ENCODE assay signal across 9 mouse cellular contexts in genomic region chr2:53029716-53030431, GRCm38 (mm10).
DNase-seq lines count a peak whose midpoint lies in the region; ATAC-seq and TF ChIP-seq lines count a peak whose summit lies in the region.
"Had no signal": no experiment of that assay in that cellular context is flagged by ENCODE, and none has a peak within 500 bp of the region (broad histone marks: within the 10 kb centered on the region; RNA-seq: fewer than 3 reads in every experiment).

No protein-coding gene starts in this region.

- DNase-seq in kidney, adult 11 months: no peak
- peak; percentile 81 for DNase-seq in adipocyte (ENCODE audit: low spot score)
- peak; percentile 97 for DNase-seq in limb, embryonic 14.5 days (ENCODE audit: low spot score)
- no peak for DNase-seq in cerebellum, adult 9-10 months
- no peak for DNase-seq in retina, postnatal 1 day
- DNase-seq in thymus, postnatal 36 days: no peak

- peak; percentile 79 for ATAC-seq in kidney, embryonic 14.5 days (ENCODE audit: low FRiP score, low TSS enrichment)
- ATAC-seq in forebrain, embryonic 16.5 days: peak; percentile 67
- ATAC-seq in limb, embryonic 14.5 days (ENCODE audit: low FRiP score, low read depth): peak; percentile 90

- H3K4me3 ChIP-seq in kidney, embryonic 14.5 days (ENCODE audit: low read length): no peak overlapping the region
- H3K4me3 ChIP-seq in forebrain, embryonic 16.5 days (replicated peaks; ENCODE audit: low read length): no peak overlapping the region
- H3K4me3 ChIP-seq in limb, embryonic 14.5 days (replicated peaks; ENCODE audit: low read length): no peak overlapping the region

- H3K27me3 ChIP-seq in kidney, embryonic 14.5 days (ENCODE audit: control insufficient read depth, insufficient read depth, low read length): no peaks in the 10 kb centered on the region
- no peaks in the 10 kb centered on the region for H3K27me3 ChIP-seq in forebrain, embryonic 16.5 days (replicated peaks; ENCODE audit: control insufficient read depth, insufficient read depth, low read length)
- no peaks in the 10 kb centered on the region for H3K27me3 ChIP-seq in limb, embryonic 14.5 days (ENCODE audit: control insufficient read depth, insufficient read depth, low read length)

- peaks cover 15% of the 10 kb centered on the region for H3K4me1 ChIP-seq in kidney, embryonic 14.5 days (ENCODE audit: control insufficient read depth, insufficient read depth, low read length)
- H3K4me1 ChIP-seq in forebrain, embryonic 16.5 days (replicated peaks; ENCODE audit: control insufficient read depth, insufficient read depth, low read length): peaks cover 8% of the 10 kb centered on the region
- H3K4me1 ChIP-seq in limb, embryonic 14.5 days (ENCODE audit: control insufficient read depth, insufficient read depth, low read length): peaks cover 30% of the 10 kb centered on the region

- no peak overlapping the region for H3K4me2 ChIP-seq in kidney, embryonic 14.5 days (replicated peaks; ENCODE audit: low read depth, low read length)
- H3K4me2 ChIP-seq in forebrain, embryonic 16.5 days (ENCODE audit: low read length): no peak overlapping the region
- peak overlapping the region; percentile 23 for H3K4me2 ChIP-seq in limb, embryonic 14.5 days (replicated peaks; ENCODE audit: low read depth, low read length, severe bottlenecking)

- no peak overlapping the region for H3K9ac ChIP-seq in kidney, embryonic 14.5 days (ENCODE audit: low read depth, low read length)
- no peak overlapping the region for H3K9ac ChIP-seq in forebrain, embryonic 16.5 days (replicated peaks; ENCODE audit: low read depth, low read length)
- H3K9ac ChIP-seq in limb, embryonic 14.5 days (ENCODE audit: low read depth, low read length, severe bottlenecking): no peak overlapping the region

- H3K9me3 ChIP-seq in kidney, embryonic 14.5 days (ENCODE audit: control insufficient read depth, low read length): no peaks in the 10 kb centered on the region
- H3K9me3 ChIP-seq in forebrain, embryonic 16.5 days (ENCODE audit: control insufficient read depth, low read length): no peaks in the 10 kb centered on the region
- H3K9me3 ChIP-seq in limb, embryonic 14.5 days (ENCODE audit: control insufficient read depth, low read length): no peaks in the 10 kb centered on the region
- H3K9me3 ChIP-seq: G1E had no signal

- 39% methylated on average over 7 of the region's 7 CpGs for WGBS in kidney, embryonic 14.5 days
- 25% methylated on average over 7 of the region's 7 CpGs for WGBS in forebrain, embryonic 16.5 days
- WGBS in limb, embryonic 14.5 days: 41% methylated on average over 7 of the region's 7 CpGs

- no peaks in the 10 kb centered on the region for H3K36me3 ChIP-seq in kidney, embryonic 14.5 days (ENCODE audit: control insufficient read depth, insufficient read depth, low read length)
- no peaks in the 10 kb centered on the region for H3K36me3 ChIP-seq in forebrain, embryonic 16.5 days (ENCODE audit: control insufficient read depth, insufficient read depth)
- H3K36me3 ChIP-seq in limb, embryonic 14.5 days (ENCODE audit: control insufficient read depth, insufficient read depth, low read length): 0 out of 2 replicates have a peak, but pooled peaks cover 4% of the 10 kb centered on the region
- H3K36me3 ChIP-seq: G1E had no signal

- no peak for TF ChIP-seq POLR2A in limb, embryonic 14.5 days (IDR thresholded peaks at IDR 0.05; ENCODE audit: borderline replicate concordance, extremely low read depth, insufficient read depth, insufficient read length)

- peak overlapping the region; percentile 77; the same call in 1 of the 2 replicates for H3K27ac ChIP-seq in kidney, embryonic 14.5 days (ENCODE audit: low read depth, low read length)
- H3K27ac ChIP-seq in forebrain, embryonic 16.5 days (ENCODE audit: low read length): peak overlapping the region; percentile 59
- peak overlapping the region; percentile 90 for H3K27ac ChIP-seq in limb, embryonic 14.5 days (replicated peaks; ENCODE audit: low read depth, low read length)

Comparison
In these comparisons a context has a peak if more than half of its experiments do, and no peak if none do; other contexts are left out.
1. DNase-seq: peak in adipocyte (single experiment) and limb, embryonic 14.5 days (single experiment); none in kidney, adult 11 months (single experiment), cerebellum, adult 9-10 months (single experiment), retina, postnatal 1 day (single experiment) and thymus, postnatal 36 days (0 of 2).
2. Peak in every context shown above with its lines, with median percentiles within 50 percentile points of each other: ATAC-seq and H3K27ac ChIP-seq.